Mouse (Mus musculus) left cerebral cortex, postnatal 25 days (tissue): ENCODE measurements at regions not wholly inside any gene's neighbourhood (a gene's known extent, or its start where the extent isn't known, plus 50 kb on each side); places are given as distances from the start of the nearest gene placed in this dataset.
A peak's percentile ranks its signal among the peaks of the same experiment; 100 is the strongest.

Source experiments
- DNase-seq, 2 experiments: peaks; one replicate each; pipeline ENCODE4 v3.0.0; 2022; ENCODE audit warnings: low spot score in 2 of 2, mixed read lengths in 1 of 2
- intact Hi-C: fragments of 180-260 bp; cut with DNase I; formaldehyde crosslinking; loops from one replicate; pipeline ENCODE4 v1.15.1; 2025

DNA sequence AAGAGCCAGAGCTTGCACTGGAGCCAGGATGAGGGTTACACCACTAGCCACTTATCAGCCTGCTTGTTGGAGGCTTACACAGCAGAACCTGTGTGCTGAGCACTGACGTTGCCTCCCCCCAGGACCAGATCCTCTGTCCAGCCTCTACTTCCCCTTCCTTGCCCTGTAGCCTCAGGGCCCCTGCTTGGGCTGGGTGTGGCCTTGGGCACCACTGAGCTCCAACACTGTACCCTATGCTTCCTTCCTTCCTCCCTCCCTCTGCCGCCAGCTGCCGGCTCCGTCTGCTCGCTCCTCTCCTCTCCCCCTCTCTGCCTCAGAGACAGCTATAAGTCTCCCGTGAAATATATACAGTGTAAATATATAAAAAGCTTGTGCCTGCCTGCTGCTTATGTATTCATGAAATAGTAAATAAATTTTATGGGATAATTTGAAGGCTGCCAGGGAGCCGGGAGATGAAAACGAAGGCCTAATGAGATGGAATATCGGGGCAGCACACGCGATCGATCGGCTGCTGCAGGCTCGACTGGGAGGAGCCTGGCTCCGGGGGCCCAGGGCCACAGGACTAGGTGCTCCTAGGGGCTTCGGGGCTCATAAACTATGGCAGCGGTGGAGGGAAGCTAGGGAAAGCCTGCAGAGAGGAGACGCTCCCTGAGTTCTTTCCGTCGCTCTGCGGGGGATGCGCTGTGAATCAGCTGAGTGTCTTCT, 135.6 kb downstream of the Rbm19 start:
- intact Hi-C loops = no loop called here

DNA sequence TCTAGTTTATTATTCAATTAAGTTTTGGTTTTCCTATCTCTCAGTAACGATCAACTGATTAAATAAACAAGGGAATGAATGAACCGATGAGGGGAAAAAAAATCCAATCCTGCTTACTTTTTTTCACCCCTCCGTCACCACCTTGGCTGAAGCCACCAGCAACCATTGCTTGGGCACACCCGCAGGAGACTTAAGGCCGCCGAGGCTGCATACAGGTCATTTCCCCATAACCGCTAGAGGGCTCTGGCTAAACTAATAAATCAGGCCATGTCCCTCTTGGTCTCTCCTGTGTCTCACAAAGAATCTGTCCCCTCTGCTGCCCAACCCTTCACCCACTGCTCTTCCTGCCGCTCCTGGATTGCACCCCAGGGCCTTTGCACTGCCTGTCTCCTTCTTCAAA, 136.3 kb downstream of the Rbm19 start:
- intact Hi-C loops = no loop called here
- no peak for DNase-seq

More for the DNA sequence above, 135.6 kb downstream of the Rbm19 start:
- DNase-seq = peak; percentile 41 to 64

DNA sequence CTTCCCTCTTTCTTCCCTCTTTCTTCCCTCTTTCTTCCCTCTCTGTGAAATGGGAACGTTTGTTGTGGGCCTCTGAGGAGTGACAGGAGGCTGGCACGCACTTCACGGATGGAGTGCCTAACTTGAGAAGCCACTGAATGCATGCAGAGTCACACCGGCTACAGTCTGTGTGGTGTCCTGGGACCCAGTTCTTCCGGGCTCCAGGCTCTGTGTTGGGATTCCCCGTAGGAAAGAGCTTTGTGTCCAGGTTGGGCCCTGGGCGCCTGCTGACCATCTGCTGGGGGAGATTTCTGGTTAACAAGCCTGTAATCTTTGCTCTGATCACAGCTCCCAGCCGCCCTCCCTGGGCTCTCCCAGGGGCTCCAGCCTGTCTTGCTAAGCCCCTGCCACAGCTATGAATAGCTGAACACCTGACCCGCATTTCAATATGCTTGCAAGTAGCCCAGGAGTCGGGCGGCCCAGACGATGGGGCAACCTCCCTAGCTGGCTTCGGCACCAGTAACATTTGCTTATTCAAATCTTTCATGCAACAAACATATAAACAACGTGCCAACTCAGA, 146.5 kb downstream of the Rbm19 start:
- intact Hi-C loops = no loop called here
- no peak for DNase-seq

DNA sequence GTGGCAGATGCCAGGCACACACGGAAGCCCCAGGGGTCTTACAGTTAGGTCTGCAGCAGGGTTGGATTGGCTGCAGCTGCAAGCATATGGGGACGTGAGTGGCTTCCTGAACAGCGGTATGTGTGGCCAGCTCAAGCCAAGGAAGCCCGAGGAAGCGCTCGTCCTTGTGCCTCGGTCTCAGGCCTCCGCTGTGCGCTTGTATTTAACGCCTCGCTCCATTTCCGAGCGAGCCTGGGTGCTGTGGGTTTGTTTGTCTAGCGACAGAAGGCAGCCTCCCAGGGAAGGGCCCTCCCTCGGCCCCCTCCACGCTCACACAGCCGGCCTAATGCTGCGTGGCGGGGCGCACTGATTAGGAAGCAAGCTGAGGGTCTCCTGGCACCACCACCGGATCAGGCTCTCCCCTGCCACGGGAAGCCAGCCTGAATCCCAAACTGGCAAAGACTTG, 153.2 kb downstream of the Rbm19 start:
- DNase-seq = no peak
- intact Hi-C loops = no loop called here

DNA sequence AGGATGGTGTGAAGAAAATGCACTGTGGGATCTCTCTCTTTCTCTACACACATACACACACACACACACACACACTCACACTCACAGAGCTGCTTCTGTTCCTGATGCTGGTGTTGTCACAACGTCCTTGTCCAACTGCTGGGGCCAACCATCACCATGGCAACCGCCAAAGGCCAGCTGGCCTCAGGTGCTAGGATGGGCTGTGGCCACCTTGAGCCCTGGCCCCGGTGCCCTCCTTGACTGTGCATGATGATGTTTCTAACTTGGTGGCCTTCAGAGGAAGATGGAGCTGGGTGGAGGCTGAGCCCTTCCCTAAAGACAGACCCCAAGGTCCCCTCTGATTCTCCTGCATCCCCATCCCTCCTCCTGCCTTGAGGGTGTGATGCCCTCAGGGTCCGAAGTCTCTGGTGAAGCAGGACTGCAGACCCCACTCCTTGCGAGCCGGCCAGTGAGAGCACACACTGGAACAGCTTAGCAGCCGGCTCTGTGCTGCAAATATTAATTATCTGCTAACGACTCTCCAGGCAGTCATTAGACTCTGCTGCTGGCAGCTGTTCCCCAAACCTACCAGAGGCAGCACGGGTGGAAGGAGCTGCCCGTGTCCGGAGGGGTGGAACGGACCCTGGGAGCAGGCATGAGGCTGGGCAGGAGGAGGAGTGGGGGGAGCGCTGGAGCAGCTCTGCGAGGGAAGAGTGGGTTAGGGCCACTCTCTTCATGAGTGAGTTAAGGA, 154.8 kb downstream of the Rbm19 start:
- intact Hi-C loops = no loop called here
- no peak for DNase-seq

DNA sequence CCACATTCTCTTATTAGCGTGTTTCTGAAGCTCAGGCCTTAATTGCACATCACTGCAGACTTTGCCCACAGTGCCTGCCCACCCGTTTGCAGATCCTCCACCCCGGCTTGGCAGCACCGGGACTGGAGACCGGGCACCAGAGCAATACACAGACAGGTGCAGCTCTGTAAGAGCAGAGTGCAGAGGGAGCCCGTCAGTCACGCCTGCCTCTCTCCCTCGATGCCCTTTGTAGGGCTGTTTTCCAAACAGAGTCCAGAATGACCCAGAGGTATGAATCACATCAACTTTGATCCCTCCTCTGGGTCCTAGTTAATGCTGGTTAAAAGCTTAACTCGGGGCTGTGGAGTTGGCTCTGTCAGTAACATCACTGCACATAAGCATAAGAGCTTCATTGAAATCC, 155.3 kb upstream of the Lhx5 start:
- DNase-seq = no peak
- intact Hi-C loops = no loop called here

DNA sequence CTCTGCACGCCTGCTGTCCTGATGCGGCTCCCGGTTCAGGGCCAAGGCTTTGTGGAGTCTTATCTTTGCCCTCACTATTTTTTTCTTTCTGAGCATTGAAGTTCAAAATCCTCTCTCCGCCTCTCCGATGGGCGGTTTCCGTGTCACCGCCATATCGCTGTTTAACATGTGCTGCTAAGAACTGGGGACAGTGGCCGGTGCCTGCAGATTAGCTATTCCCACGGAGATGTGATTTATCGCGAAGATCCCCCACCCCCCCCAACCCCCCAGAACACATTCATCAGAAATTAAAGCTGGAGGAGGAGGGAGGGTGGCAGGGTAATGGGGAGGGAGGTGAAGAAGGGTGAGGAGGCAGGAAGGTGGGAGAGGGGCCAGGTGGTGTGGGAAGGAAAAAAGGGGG, 151.2 kb upstream of the Lhx5 start:
- intact Hi-C loops = no loop called here
- no peak for DNase-seq

DNA sequence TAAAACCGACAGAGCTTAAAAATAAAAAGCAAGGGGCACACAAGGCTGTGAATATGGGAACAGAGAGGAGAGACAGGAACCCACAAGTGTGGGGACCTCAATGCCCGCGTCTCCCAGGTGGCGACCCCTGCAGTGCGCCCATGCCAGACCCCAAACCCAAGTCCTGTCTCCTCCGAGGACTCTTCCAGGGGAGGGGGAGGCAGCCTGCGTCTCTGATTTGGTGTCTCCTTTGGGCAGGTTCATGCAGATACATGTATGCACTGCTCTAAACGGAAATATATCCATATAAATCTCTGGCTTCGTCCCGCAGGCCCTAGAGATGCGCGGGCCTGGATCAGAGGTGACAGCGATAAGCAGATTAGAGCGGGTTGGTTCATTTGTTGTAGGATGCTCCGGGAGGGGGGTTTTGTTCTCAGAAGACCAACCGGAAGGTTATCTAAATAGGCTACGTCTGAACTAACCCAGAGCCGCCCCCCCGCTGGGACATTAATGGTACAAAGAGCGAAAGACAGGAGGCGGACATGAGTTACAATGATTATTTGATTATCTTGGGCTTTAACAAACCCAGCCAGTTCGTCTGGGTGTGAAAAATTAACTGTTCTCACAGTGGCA, 150.4 kb upstream of the Lhx5 start:
- no peak for DNase-seq

DNA sequence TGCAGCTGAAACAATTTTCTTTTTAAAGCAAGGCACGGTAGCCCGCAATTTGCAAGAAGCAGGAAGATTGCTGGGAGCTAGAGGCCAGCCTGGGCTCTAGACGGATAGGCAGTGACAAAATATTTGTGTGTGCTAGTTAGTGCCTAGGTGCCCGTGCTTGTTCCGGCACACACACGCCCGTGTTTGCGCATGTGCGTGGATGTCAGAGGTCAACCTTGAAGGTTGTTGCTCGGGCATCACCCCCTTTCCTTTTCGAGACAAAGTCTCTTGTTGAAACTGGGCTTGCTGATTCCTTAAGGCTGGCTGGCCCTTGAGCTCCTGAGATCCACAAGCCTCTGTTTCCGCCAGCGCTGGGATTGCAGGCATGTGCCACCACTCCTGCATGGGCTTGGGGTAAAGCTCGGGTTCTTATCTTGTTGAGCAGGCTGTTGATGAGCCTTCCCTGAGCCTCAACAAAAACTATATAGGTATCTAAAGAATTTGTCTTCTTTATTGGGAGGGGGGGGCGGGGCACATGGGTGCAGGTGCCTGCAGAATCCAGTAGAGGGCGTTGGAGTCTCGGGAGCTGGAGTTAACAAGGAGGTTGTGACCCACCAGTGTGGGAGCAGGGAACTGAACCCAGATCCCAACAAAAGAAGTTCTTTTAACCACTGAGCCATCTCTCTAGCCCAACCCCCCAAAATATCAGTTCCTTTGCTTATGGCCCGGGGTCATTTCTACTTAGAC, 149.5 kb upstream of the Lhx5 start:
- no peak for DNase-seq
- intact Hi-C loops = no loop called here

More for the DNA sequence above, 150.4 kb upstream of the Lhx5 start:
- intact Hi-C loops = no loop called here

DNA sequence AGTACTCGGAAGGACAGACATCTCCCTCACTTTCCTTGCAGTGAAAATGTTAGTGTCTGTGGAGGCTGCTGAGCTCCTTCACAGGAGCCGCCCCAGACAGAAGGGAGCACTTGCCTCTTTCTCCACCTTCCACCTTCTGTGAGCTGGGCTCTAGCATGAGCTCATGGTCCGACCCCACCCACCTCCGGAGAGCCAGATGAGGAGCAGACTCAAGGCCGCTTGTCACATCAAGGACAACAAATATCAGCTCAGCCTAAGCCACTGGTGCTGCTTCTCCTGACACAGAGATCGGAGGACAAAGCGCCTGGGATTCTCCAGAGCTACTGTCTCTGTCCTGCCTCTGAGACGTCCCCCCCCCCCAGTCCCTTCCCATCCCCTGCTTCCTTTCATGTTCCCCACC, 146.9 kb upstream of the Lhx5 start:
- intact Hi-C loops = no loop called here
- DNase-seq = no peak

DNA sequence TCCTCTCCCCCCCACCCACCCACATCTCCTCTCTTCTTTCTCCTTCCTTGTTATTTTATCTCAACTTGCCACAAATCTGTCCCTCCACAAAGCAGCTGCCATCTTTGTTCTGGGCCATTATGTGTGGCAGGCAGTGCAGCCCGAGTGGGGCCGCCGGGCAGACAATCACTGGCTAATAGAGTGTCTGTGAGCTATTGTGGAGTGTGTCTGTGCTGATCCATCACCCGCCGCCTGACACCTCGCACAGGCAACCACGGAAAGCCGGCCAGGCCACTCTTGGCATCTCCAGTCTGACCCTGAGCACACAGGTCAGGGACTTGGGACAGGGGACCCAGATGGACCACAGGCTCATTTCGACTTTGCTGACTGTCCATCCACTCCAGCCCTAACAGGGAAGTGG, 146.5 kb upstream of the Lhx5 start:
- no peak for DNase-seq
- intact Hi-C loops = no loop called here

DNA sequence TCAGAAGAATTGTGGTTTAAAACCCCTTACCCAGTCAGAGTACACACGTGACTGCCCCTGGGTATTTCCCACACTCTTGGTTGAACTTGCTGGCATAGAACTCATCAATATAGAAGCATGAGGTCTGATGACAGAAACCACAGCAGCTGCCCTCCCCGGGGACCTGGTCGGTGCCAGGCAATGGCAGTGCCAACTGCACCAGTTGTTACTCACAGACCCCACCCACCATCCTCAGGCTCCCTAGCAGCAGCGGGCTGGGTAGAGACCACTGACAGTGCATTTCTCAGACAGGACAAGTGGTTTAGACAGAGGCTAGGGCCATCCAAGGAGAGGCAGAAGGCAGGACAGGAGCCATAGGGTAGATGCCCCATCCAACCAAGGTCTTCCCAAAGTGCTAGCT, 144.7 kb upstream of the Lhx5 start:
- intact Hi-C loops = no loop called here
- DNase-seq = no peak

DNA sequence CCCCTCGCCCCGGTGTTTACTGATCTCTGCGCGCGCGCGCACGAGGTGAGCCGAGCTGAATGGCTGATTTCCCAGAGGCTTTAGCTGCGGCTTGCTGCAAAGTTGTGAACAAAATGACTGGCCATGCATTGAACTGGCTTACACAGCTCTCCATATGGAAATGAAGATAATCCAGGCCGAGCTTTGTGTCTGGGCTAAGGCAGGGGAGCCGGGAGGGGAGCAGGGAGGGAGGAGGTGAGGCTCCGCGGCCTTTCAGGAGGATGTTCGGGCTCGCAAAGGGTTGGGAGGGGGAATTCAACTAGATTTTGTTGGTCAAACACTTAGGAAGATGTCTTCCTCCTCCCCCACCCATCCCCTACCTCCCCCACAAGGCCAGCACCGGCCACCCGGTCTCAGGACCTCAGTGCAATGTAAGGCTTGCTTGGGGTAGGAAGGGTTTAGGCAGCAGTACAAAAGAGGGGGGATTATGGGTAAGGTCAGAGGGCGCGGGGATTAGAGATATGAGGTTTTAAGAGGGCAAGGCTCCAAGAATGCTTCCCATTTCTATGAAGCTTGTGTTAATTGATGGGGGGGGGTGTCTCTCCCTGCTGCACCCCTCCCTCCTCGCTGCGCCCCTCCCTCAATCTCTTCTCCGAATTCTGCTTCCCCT, 143.3 kb upstream of the Lhx5 start:
- intact Hi-C loops = no loop called here
- DNase-seq = no peak

DNA sequence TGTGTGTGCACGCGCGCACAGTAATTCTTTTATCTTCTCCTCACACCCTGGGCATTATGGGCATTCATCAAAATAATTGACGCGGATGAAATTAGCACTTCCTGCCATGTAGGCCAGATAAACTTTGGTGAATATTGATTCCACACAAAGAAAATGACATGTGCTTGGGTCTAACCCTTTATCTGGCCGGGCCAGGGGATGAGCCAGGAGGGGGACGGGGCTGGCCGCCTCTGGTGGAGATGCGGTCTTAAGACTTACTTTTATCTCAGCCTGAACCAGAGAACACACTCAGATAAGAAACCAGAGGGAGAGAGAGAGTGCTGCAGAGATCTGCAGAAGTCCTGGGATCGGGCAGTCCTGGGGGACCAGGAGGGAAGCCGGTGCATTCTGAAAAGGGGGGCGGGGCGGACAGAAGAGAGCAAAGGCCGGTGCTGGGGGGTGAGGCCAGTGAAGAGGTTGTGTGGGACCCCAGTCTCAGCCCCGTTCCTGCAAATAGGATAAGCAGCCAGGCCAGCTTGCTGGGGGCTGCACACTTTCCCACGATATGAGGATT, 136.9 kb upstream of the Lhx5 start:
- DNase-seq = no peak
- intact Hi-C loops = loop anchor here (5.0 kb wide), 1 partner anchor 123 kb away; no protein-coding TSS in a partner anchor

DNA sequence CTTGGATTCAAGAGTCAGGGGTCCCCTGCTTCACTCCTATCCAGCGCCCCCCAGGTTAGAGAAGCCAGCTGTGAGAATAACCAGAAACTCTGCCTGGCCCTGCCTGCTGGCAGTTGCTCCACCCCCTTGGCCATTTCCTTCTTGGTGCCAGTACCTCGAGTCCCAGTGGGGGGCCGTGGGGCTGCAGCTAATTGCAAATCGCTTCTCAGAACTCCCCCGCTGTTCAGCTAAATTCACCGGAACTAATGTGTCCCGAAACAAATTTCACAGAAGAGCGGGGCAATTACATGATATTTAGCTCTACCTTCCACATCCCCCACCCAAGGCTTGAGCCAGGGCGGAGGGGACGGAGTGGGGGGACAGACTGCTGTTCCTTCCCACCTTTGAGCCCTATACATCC, 134.3 kb upstream of the Lhx5 start:
- intact Hi-C loops = no loop called here
- DNase-seq = no peak

DNA sequence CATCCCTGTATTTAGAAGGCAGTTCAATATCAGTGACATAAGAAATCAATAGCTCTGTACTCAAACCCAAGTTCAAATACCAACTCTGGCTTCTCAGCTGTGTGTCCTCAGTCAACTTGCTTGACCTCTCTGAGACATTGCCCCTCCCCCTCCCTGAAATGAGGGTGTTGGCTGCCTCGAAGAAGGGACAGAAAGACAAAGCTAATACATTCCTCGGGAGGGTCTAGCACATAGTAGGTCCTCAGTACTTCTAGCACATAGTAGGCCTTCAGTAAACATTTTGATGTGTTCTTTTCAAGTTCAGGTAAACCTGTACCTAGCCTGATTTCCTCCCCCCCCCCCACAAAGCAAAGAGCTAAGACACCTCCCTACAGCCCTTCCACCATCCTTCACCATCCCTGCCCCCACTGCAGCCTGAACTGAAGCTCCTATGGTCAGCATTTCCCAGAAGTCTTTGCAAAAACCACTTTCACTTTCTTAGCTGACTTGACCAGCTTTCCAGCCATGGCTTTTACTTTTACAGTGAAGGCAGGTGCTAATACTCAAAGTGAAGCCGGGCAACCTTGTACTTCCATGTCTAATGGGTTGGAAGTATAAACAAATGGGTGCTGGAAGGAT, 133.7 kb upstream of the Lhx5 start:
- no peak for DNase-seq
- intact Hi-C loops = no loop called here

DNA sequence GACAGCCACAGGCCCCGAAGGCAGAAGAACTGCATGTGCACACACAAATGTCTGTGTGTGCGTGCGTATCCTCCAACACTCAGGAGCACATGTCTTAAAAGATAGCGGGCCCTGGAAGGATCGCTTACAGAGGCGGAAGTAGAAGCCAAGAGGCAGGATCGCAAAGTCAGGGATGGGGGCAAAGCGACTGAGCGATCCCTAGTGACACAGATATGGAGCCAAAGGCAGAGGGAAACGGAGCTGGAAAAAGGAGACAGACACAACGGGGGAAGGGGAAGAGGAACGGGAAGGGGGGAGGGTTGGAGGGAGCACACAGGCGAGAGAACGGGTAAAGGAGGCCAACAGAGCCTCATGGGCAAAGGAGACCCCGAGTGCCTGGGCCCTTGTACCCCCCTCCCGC, 129.8 kb upstream of the Lhx5 start:
- intact Hi-C loops = no loop called here
- DNase-seq = no peak

DNA sequence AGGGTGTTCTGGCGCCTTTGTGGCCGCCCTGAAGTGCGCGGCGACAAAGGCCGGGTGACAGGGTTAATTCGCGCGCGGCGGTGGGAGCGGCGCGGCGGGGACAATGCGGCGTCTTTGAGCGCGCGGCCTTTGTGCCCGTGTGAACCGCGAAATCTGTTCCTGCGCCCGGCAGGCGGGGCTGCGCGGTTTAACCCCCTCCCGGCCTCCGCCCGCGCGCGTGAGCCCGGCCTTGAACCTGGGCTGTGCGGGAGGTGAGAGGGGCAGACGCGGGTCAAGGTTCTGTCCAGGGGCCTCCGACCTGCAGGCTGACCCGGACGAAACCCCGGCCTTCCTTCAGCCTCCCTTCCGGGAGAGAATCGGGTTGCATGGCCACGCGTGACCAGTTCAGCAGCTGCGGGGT, 129.2 kb upstream of the Lhx5 start:
- DNase-seq = no peak
- intact Hi-C loops = no loop called here

DNA sequence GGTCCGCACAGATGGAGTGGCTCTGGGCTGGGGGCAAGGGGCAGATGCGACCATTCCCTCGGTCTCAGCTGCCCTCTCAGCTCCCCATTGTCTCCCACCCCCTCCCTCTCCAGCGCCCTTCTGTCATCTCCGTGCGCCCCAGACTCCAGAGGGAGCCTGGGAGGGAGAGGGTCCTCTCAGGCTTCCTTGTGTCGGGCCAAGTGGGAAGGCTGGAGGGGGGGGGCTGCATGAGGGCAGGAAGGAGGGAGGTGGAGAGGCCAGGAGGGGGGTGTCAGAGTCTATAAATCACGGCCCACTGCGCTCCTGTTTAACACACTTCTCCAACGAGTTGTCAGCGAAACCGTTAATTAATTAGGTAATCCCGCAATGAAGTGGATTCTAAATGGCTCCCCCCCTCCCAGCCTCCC, 127.2 kb upstream of the Lhx5 start:
- DNase-seq = no peak
- intact Hi-C loops = no loop called here
